Mouse (Mus musculus): ENCODE measurements around the gene Hnf1b. TPM values are rescaled to one million over a fixed set of nuclear protein-coding genes. Genes with fewer than 3 reads are reported as not detected.

Gene Hnf1b
- total and polyA plus RNA-seq, 3 experiments = 0.11 to 3.0 (median 0.42) TPM

DNA sequence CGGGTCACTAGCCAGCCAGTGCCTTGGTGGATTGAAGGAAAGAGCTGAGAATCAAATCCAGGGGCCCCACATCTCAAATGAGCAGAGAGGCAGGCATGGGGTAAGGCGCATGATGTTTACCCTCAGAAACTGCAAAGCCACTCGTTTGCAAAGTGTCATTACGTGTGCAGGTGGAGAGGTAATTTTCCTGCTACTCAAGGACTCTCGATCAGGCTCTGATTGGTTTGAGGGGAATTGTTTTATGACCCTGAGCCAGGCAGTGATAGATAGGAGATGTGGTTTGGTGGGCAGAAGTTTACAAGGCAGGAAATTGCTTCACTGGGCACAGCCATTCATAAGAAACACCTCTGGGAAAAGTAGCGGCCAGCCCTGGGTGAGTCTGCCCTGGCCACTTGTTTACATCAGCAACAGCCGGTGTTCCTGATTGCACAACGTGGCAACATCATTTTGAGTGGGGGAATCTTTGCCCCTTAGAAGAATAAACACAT, 64.0 kb downstream of the Hnf1b start:
- H3K4me3 ChIP-seq (replicated peaks in 1 of 3; ENCODE audit: low read depth in 2 of 3, low read length in 2 of 3, poor library complexity in 1 of 3) = no peak overlapping the region
- no peaks in the 10 kb centered on the region for H3K9me3 ChIP-seq (replicated peaks; ENCODE audit: low read length)
- no peak for DNase-seq (ENCODE audit: extremely low read depth)
- H3K36me3 ChIP-seq (replicated peaks in 1 of 2; ENCODE audit: control insufficient read depth in 1 of 2, insufficient read depth in 1 of 2, low read length in 1 of 2) = no peaks in the 10 kb centered on the region
- no peak overlapping the region for H3K4me2 ChIP-seq (ENCODE audit: insufficient read depth, low read depth, poor library complexity, severe bottlenecking)
- peaks cover 4% of the 10 kb centered on the region for H3K27me3 ChIP-seq (replicated peaks)
- H3K9ac ChIP-seq (ENCODE audit: insufficient read depth, low read depth) = no peak overlapping the region
- in situ Hi-C loops (cut with MboI; ENCODE audit: low pct_ligation_motif_present, low pct_unique_long_range_greater_than_20kb, low sequenced_read_pairs) (loop anchor here (10.0 kb wide), 1 partner anchor 89 kb away; no protein-coding TSS in a partner anchor), dilution Hi-C loops (cut with MboI; ENCODE audit: extremely low pct_ligation_motif_present, extremely low pct_unique_long_range_greater_than_20kb, low sequenced_read_pairs) (no loop called here)
- no peaks in the 10 kb centered on the region for H3K4me1 ChIP-seq (ENCODE audit: control insufficient read depth in 1 of 2, insufficient read depth in 2 of 2)
- TF ChIP-seq KAT2A (IDR thresholded peaks at IDR 0.05; ENCODE audit: insufficient replicate concordance, low read length) = no peak
- TF ChIP-seq UBTF (IDR thresholded peaks at IDR 0.05; ENCODE audit: low read depth, low read length) = no peak
- no peak for TF ChIP-seq MEF2A (IDR thresholded peaks at IDR 0.05; ENCODE audit: borderline replicate concordance, low read depth, low read length)
- no peak for TF ChIP-seq POLR2AphosphoS2 (IDR thresholded peaks at IDR 0.05; ENCODE audit: low read depth, low read length)
- TF ChIP-seq POLR2A (IDR thresholded peaks at IDR 0.05; ENCODE audit: low read depth, low read length) = no peak
- TF ChIP-seq TCF12 (IDR thresholded peaks at IDR 0.05; ENCODE audit: low read depth, low read length) = no peak
- no peak for TF ChIP-seq MAX (IDR thresholded peaks at IDR 0.05; ENCODE audit: low read length)
- TF ChIP-seq MYC (IDR thresholded peaks at IDR 0.05; ENCODE audit: low read depth, low read length) = no peak
- TF ChIP-seq ELF1 (IDR thresholded peaks at IDR 0.05; ENCODE audit: low read depth, low read length) = no peak
- no peak for TF ChIP-seq MAZ (IDR thresholded peaks at IDR 0.05; ENCODE audit: low read depth, low read length)
- no peak for TF ChIP-seq HCFC1 (IDR thresholded peaks at IDR 0.05; ENCODE audit: low read depth, low read length)
- no peak for TF ChIP-seq JUND (conservative IDR thresholded peaks at IDR 0.05; ENCODE audit: low read depth, low read length)
- no peak for TF ChIP-seq IRF4 (IDR thresholded peaks at IDR 0.05; ENCODE audit: low read depth, low read length)
- no peak for TF ChIP-seq RCOR1 (conservative IDR thresholded peaks at IDR 0.05; ENCODE audit: low read depth, low read length)
- no peak overlapping the region for H3K27ac ChIP-seq (ENCODE audit: insufficient read depth, low read depth)
- H3K79me2 ChIP-seq (replicated peaks; ENCODE audit: control insufficient read depth, extremely low read depth, insufficient read depth, poor library complexity, severe bottlenecking) = no peaks in the 10 kb centered on the region

DNA sequence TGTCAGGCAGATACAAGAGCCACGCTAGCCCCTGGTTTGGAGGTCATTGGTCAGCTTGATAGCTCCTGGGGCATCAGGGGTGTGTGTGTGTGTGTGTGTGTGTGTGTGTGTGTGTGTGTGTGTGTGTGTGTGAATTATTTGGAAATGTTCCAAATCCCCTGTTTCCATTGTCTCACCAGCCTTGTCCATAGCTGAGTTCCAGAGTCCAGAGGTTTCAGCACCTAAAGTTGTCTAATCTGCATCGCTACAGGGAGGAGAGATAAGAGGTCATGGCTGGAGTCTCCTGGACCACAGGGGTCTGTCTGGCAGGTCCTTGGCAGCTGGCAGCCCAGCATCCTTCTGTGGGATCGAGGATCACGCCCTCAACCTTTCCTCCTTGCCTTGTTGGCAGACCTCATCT, 64.6 kb downstream of the Hnf1b start:
- H3K27me3 ChIP-seq (replicated peaks) = peaks cover 4% of the 10 kb centered on the region
- no peaks in the 10 kb centered on the region for H3K4me1 ChIP-seq (ENCODE audit: control insufficient read depth in 1 of 2, insufficient read depth in 2 of 2)
- H3K27ac ChIP-seq (ENCODE audit: insufficient read depth, low read depth) = no peak overlapping the region
- no peak overlapping the region for H3K9ac ChIP-seq (ENCODE audit: insufficient read depth, low read depth)
- H3K36me3 ChIP-seq (replicated peaks in 1 of 2; ENCODE audit: control insufficient read depth in 1 of 2, insufficient read depth in 1 of 2, low read length in 1 of 2) = no peaks in the 10 kb centered on the region
- in situ Hi-C loops (cut with MboI; ENCODE audit: low pct_ligation_motif_present, low pct_unique_long_range_greater_than_20kb, low sequenced_read_pairs) (loop anchor here (10.0 kb wide), 1 partner anchor 90 kb away; no protein-coding TSS in a partner anchor), dilution Hi-C loops (cut with MboI; ENCODE audit: extremely low pct_ligation_motif_present, extremely low pct_unique_long_range_greater_than_20kb, low sequenced_read_pairs) (no loop called here)
- H3K9me3 ChIP-seq (replicated peaks; ENCODE audit: low read length) = no peaks in the 10 kb centered on the region
- TF ChIP-seq ZKSCAN1 (IDR thresholded peaks at IDR 0.05; ENCODE audit: borderline replicate concordance, low read depth, low read length) (no peak), ELF1 (IDR thresholded peaks at IDR 0.05; ENCODE audit: low read depth, low read length) (no peak), MAZ (IDR thresholded peaks at IDR 0.05; ENCODE audit: low read depth, low read length) (no peak), JUND (conservative IDR thresholded peaks at IDR 0.05; ENCODE audit: low read depth, low read length) (no peak), GABPA (IDR thresholded peaks at IDR 0.05; ENCODE audit: insufficient replicate concordance, low read depth, low read length) (no peak), EP300 (IDR thresholded peaks at IDR 0.05; ENCODE audit: low read length) (no peak), POLR2AphosphoS2 (IDR thresholded peaks at IDR 0.05; ENCODE audit: low read depth, low read length) (no peak), MYC (IDR thresholded peaks at IDR 0.05; ENCODE audit: low read depth, low read length) (no peak), RCOR1 (conservative IDR thresholded peaks at IDR 0.05; ENCODE audit: low read depth, low read length) (no peak)
- no peak overlapping the region for H3K4me2 ChIP-seq (ENCODE audit: insufficient read depth, low read depth, poor library complexity, severe bottlenecking)
- H3K79me2 ChIP-seq (replicated peaks; ENCODE audit: control insufficient read depth, extremely low read depth, insufficient read depth, poor library complexity, severe bottlenecking) = no peaks in the 10 kb centered on the region
- DNase-seq (ENCODE audit: extremely low read depth) = no peak
- H3K4me3 ChIP-seq (replicated peaks in 1 of 3; ENCODE audit: low read depth in 2 of 3, low read length in 2 of 3, poor library complexity in 1 of 3) = no peak overlapping the region
